Mouse (Mus musculus) embryonic facial prominence, embryonic 14.5 days (tissue): ENCODE data around the gene Car3. TPM values are rescaled to one million over a fixed set of nuclear protein-coding genes. Genes with fewer than 3 reads are reported as not detected.

Experiments used
- ATAC-seq: fragments of 200-750 bp; cut with Nextera tagmentation; 2 replicates; pipeline ENCODE4 v1.8.0; 2017; ENCODE audit warnings: low read depth, moderate number of reproducible peaks, moderate TSS enrichment
- DNase-seq: peaks from one replicate; pipeline ENCODE4 v3.0.0-alpha.2; 2015; ENCODE audit warnings: low spot score
- H3K27ac ChIP-seq: fragments of 300-500 bp; sonication (generic); replicated peaks from 2 replicates; pipeline ENCODE4 v1.5.1; 2014; ENCODE audit warnings: low read depth, mild to moderate bottlenecking, low read length, moderate library complexity
- H3K27me3 ChIP-seq: fragments of 300-500 bp; sonication (generic); replicated peaks from 2 replicates; pipeline ENCODE4 v1.6.1; 2014; ENCODE audit warnings: low read length; ENCODE audit not compliant: control insufficient read depth, insufficient read depth
- H3K36me3 ChIP-seq: fragments of 300-500 bp; sonication (generic); 2 replicates; pipeline ENCODE4 v1.6.1; 2014; ENCODE audit warnings: low read length, mixed read lengths; ENCODE audit not compliant: control insufficient read depth, insufficient read depth
- H3K4me1 ChIP-seq: fragments of 300-500 bp; sonication (generic); 2 replicates; pipeline ENCODE4 v1.6.1; 2014; ENCODE audit warnings: antibody characterized with exemption, low read length; ENCODE audit not compliant: control insufficient read depth, insufficient read depth
- H3K4me2 ChIP-seq: fragments of 300-500 bp; sonication (generic); 2 replicates; pipeline ENCODE4 v1.6.1; 2014; ENCODE audit warnings: low read depth, mild to moderate bottlenecking, low read length, moderate library complexity, mixed read lengths
- H3K4me3 ChIP-seq: fragments of 300-500 bp; sonication (generic); 2 replicates; pipeline ENCODE4 v1.5.1; 2014; ENCODE audit warnings: low read depth, mild to moderate bottlenecking, low read length
- H3K9ac ChIP-seq: fragments of 300-500 bp; sonication (generic); 2 replicates; pipeline ENCODE4 v1.6.1; 2014; ENCODE audit warnings: low read depth, mild to moderate bottlenecking, low read length, moderate library complexity, mixed read lengths
- H3K9me3 ChIP-seq: fragments of 300-500 bp; sonication (generic); 2 replicates; pipeline ENCODE4 v1.6.1; 2016; ENCODE audit warnings: low read length; ENCODE audit not compliant: control insufficient read depth
- WGBS: fragments of 180-500 bp; shearing (Covaris S2); extraction: QIAGEN DNeasy Blood & Tissue Kit; methylation state at CpG from one replicate; pipeline ENCODE4 v1.1.7; 2014; 5-methylcytosine and 5-hydroxymethylcytosine counted together
- polyA plus RNA-seq: library from polyadenylated mRNA; unstranded; fragments of >200 nt; fragmentation: Nextera tagmentation; extraction: Ambion mirVana; gene quantifications from 2 replicates; pipeline ENCODE4 v1.2.1, GENCODE M21; 2014

Gene Car3
- polyA plus RNA-seq, 1 experiment from 2014 or later: 577 TPM

DNA sequence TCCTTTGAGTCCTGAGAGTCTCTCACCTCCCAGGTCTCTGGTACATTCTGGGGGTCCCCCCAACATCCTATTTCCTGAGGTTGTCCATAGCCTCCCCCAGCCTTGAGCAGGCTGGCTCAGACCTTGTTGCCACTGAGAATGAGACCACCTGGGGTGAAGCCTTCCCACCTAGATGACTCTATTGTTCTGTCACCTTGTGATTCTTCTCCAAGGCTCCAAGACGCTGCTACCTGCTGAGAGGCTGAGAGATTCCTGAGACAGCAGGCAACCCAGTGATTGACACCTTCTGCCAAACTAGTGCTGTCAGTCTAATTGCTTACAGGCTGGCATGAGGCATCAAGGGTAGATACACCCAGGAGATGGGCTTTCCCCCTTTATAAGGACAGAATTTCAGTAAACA lies 44.0 kb downstream of the Car3 start:
- DNase-seq (no peak), ATAC-seq (no peak)
- no peaks in the 10 kb centered on the region for H3K36me3 ChIP-seq
- no peaks in the 10 kb centered on the region for H3K4me1 ChIP-seq
- H3K9me3 ChIP-seq: no peaks in the 10 kb centered on the region
- no peaks in the 10 kb centered on the region for H3K27me3 ChIP-seq
- H3K4me3 ChIP-seq: no peak overlapping the region
- WGBS: 40% methylated on average over 1 of the region's 1 CpGs
- H3K4me2 ChIP-seq: no peak overlapping the region
- no peak overlapping the region for H3K27ac ChIP-seq
- H3K9ac ChIP-seq: no peak overlapping the region

DNA sequence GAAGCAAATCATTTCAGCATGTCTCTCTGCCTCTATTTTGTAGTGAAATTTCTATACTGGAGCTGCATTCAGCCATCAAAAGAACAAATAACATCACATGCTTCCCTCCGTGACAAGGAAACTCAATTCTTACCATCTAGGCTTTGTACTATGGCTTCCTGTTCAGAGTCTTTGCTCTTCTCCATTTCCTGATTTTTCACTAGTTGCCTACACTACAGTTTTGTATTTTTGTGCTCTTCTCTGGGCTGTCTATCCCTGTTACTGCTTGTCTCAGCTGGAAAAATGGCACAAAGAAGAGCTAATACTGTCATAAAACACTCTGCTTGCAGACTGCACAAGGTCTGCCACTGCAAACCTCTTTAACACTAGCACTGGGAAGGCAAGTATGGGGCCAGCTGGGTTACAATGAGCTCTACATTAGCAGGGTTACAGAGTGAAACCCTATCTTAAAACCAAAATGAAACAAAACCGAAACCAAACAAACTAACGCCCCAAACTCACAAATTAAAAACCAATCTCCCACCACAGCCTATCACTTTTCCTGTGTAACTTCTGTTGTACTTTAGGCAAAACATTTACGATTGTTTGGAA lies 48.8 kb downstream of the Car3 start:
- Histone ChIP-seq H3K4me3 (no peak overlapping the region), H3K27me3 (no peaks in the 10 kb centered on the region), H3K36me3 (no peaks in the 10 kb centered on the region), H3K4me1 (no peaks in the 10 kb centered on the region), H3K27ac (no peak overlapping the region), H3K9ac (no peak overlapping the region), H3K9me3 (no peaks in the 10 kb centered on the region), H3K4me2 (no peak overlapping the region)
- 67% methylated on average over 4 of the region's 4 CpGs for WGBS
- ATAC-seq: no peak
- no peak for DNase-seq

DNA sequence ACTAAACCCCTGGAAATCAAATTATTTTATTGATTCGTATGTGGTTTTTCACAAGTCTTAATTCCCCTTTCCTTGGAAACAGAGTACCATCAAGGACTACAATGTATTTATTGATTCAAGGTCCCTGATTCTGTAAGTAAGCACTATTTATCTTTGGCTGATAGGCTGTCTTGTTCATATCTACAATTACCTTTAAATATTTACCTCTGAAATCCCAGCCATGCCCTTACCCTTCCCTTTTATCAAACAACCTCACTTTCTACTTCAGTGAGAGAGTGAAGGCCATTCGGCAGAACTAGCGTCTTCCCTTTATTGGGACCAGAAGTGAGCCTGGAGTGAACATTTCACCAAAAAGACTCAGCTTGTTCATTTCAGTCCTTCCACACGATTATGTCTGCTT lies 50.5 kb downstream of the Car3 start:
- H3K27ac ChIP-seq: no peak overlapping the region
- 84% methylated on average over 4 of the region's 4 CpGs for WGBS
- DNase-seq: no peak
- H3K4me3 ChIP-seq: no peak overlapping the region
- no peaks in the 10 kb centered on the region for H3K36me3 ChIP-seq
- H3K4me1 ChIP-seq: no peaks in the 10 kb centered on the region
- ATAC-seq: no peak
- no peak overlapping the region for H3K9ac ChIP-seq
- H3K4me2 ChIP-seq: no peak overlapping the region
- H3K9me3 ChIP-seq: no peaks in the 10 kb centered on the region
- H3K27me3 ChIP-seq: no peaks in the 10 kb centered on the region

DNA sequence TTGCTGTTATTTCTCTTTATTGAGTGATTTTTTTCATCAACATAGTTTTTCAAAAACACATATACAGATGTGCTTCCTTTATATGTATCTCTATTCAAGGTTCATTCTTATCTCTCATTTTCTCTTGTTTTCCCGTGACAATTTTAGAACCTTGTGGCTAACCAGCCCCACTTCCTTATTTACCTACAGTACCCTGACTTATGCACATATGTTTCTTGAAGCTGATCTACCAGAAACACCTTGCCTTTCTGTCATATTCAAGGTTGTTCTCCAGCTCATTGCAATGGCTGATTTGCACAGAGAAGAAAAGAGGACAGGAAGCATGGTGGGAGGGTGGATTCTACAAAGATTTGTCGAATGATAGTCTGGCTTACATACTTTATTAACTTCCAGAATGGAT lies 52.0 kb downstream of the Car3 start:
- ATAC-seq (no peak), DNase-seq (no peak)
- Histone ChIP-seq H3K9me3 (no peaks in the 10 kb centered on the region), H3K4me1 (no peaks in the 10 kb centered on the region), H3K36me3 (no peaks in the 10 kb centered on the region), H3K27ac (no peak overlapping the region), H3K4me3 (no peak overlapping the region), H3K27me3 (no peaks in the 10 kb centered on the region), H3K9ac (no peak overlapping the region), H3K4me2 (no peak overlapping the region)
- WGBS: 87% methylated on average over 2 of the region's 2 CpGs

- H3K4me1 ChIP-seq: no peaks in the 10 kb centered on the region
- no peak for ATAC-seq
These were observed 53.9 kb downstream of the Car3 start for GRCm38 (mm10) chr3:14917261-14917660.

More at GRCm38 (mm10) chr3:14917261-14917660, 53.9 kb downstream of the Car3 start:
- Histone ChIP-seq H3K27ac (no peak overlapping the region), H3K9me3 (no peaks in the 10 kb centered on the region), H3K36me3 (no peaks in the 10 kb centered on the region), H3K27me3 (no peaks in the 10 kb centered on the region), H3K4me2 (no peak overlapping the region), H3K9ac (no peak overlapping the region), H3K4me3 (no peak overlapping the region)
- no peak for DNase-seq
- 75% methylated on average over 2 of the region's 2 CpGs for WGBS

Other genes starting within 250 kb of the Car3 start
- gene Car13, start 221.8 kb upstream of the Car3 start, polyA plus RNA-seq: 9.6 and 13.2 TPM in 2 replicates
- 0.39 and 0.46 TPM in 2 replicates for gene Car1, start 55.1 kb upstream of the Car3 start, polyA plus RNA-seq
- gene Car2, start 22.8 kb downstream of the Car3 start, polyA plus RNA-seq: 28.8 and 33.3 TPM in 2 replicates